Comparison of ENCODE assay signal across 19 mouse cellular contexts in genomic region chr7:96095185-96095584, GRCm38 (mm10).
DNase-seq lines count a peak whose midpoint lies in the region; ATAC-seq and TF ChIP-seq lines count a peak whose summit lies in the region.
"Had no signal": no experiment of that assay in that cellular context is flagged by ENCODE, and none has a peak within 500 bp of the region (broad histone marks: within the 10 kb centered on the region; RNA-seq: fewer than 3 reads in every experiment).

No protein-coding gene starts in this region.

- peak; percentile 62 for ATAC-seq in forebrain, postnatal 0 days
- ATAC-seq in erythroblast, adult 5-6 weeks (replicated peaks; ENCODE audit: low FRiP score, poor library complexity, severe bottlenecking), result no peak
- ATAC-seq: forebrain, embryonic 13.5 days had no signal

- H3K27ac ChIP-seq in forebrain, postnatal 0 days (ENCODE audit: low read depth, low read length), result no peak overlapping the region
- H3K27ac ChIP-seq in forebrain, embryonic 10.5 days, result no peak overlapping the region
- H3K27ac ChIP-seq in left cerebral cortex, adult 2 months, result no peak overlapping the region
- H3K27ac ChIP-seq: embryonic facial prominence, embryonic 10.5 days; embryonic facial prominence, embryonic 12.5 days; forebrain, embryonic 13.5 days had no signal

- 0 out of 2 replicates have a peak, but pooled peaks cover 5% of the 10 kb centered on the region for H3K4me1 ChIP-seq in forebrain, postnatal 0 days (ENCODE audit: insufficient read depth)
- H3K4me1 ChIP-seq in forebrain, embryonic 10.5 days, result peaks cover 2% of the 10 kb centered on the region; the same call in 1 of the 2 replicates
- H3K4me1 ChIP-seq: embryonic facial prominence, embryonic 10.5 days; embryonic facial prominence, embryonic 12.5 days had no signal

- no peaks in the 10 kb centered on the region for H3K9me3 ChIP-seq in forebrain, postnatal 0 days (ENCODE audit: low read length)
- H3K9me3 ChIP-seq in forebrain, embryonic 10.5 days, result no peaks in the 10 kb centered on the region
- H3K9me3 ChIP-seq: embryonic facial prominence, embryonic 10.5 days; embryonic facial prominence, embryonic 12.5 days; forebrain, embryonic 13.5 days had no signal

- no peaks in the 10 kb centered on the region for H3K36me3 ChIP-seq in forebrain, postnatal 0 days (ENCODE audit: insufficient read depth)
- no peaks in the 10 kb centered on the region for H3K36me3 ChIP-seq in forebrain, embryonic 10.5 days (replicated peaks)
- H3K36me3 ChIP-seq: embryonic facial prominence, embryonic 10.5 days; embryonic facial prominence, embryonic 12.5 days had no signal

- intact Hi-C loops in left cerebral cortex, postnatal 4 days (cut with DNase I), result no loop called here
- intact Hi-C loops in left cerebral cortex, adult 2 months (cut with DNase I), result no loop called here

- no peak overlapping the region for H3K4me3 ChIP-seq in forebrain, postnatal 0 days (ENCODE audit: low read depth, low read length)
- no peak overlapping the region for H3K4me3 ChIP-seq in forebrain, embryonic 10.5 days
- no peak overlapping the region for H3K4me3 ChIP-seq in left cerebral cortex, adult 2 months
- H3K4me3 ChIP-seq: embryonic facial prominence, embryonic 10.5 days; embryonic facial prominence, embryonic 12.5 days; erythroblast, embryonic 14.5 days; forebrain, embryonic 13.5 days had no signal

- TF ChIP-seq CTCF in forebrain, postnatal 0 days (IDR thresholded peaks at IDR 0.05; ENCODE audit: low read depth), result no peak
- TF ChIP-seq CTCF in left cerebral cortex, adult 2 months (IDR thresholded peaks at IDR 0.05), result no peak
- no peak for TF ChIP-seq CTCF in brain, embryonic 14.5 days (IDR thresholded peaks at IDR 0.05; ENCODE audit: borderline replicate concordance, extremely low read depth, insufficient read depth, insufficient read length)

- no peak overlapping the region for H3K4me2 ChIP-seq in forebrain, postnatal 0 days (ENCODE audit: low read depth)
- H3K4me2 ChIP-seq: embryonic facial prominence, embryonic 12.5 days; forebrain, embryonic 13.5 days had no signal

- 52% methylated on average over 4 of the region's 4 CpGs for WGBS in forebrain, postnatal 0 days
- 78% methylated on average over 4 of the region's 4 CpGs for WGBS in forebrain, embryonic 10.5 days

- peak; percentile 12 to 26 for DNase-seq in cerebellum, postnatal 14 days
- no peak for DNase-seq in cerebellum, adult 9-10 months
- DNase-seq in forebrain, postnatal 0 days, result no peak
- DNase-seq in forebrain, embryonic 10.5 days (ENCODE audit: extremely low spot score, low spot score), result no peak
- DNase-seq in left cerebral cortex, postnatal 4 days, result peak; percentile 5
- DNase-seq in left cerebral cortex, adult 2 months (ENCODE audit: extremely low spot score in 1 of 2, low spot score in 2 of 2), result no peak
- peak; percentile 45 for DNase-seq in brain, embryonic 14.5 days (ENCODE audit: low read depth)
- DNase-seq: adrenal gland, adult 2 months; adrenal gland, postnatal 10 days; adrenal gland, postnatal 25 days; cerebellum, adult 11-12 months; cerebellum, adult 2 months; cerebellum, adult 9-11 months; cerebellum, postnatal 36 days had no signal

- no peak for TF ChIP-seq POLR2A in brain, embryonic 14.5 days (IDR thresholded peaks at IDR 0.05; ENCODE audit: borderline replicate concordance, extremely low read depth, insufficient read depth, insufficient read length, poor library complexity, severe bottlenecking)

- no peaks in the 10 kb centered on the region for H3K27me3 ChIP-seq in forebrain, postnatal 0 days (ENCODE audit: insufficient read depth, low read length)
- H3K27me3 ChIP-seq in forebrain, embryonic 10.5 days (ENCODE audit: poor library complexity, severe bottlenecking), result peaks cover 4% of the 10 kb centered on the region; the same call in 1 of the 2 replicates
- H3K27me3 ChIP-seq: embryonic facial prominence, embryonic 12.5 days; forebrain, embryonic 13.5 days had no signal

- no peak overlapping the region for H3K9ac ChIP-seq in forebrain, postnatal 0 days
- H3K9ac ChIP-seq: embryonic facial prominence, embryonic 12.5 days; forebrain, embryonic 13.5 days had no signal

Comparison
In these comparisons a context has a peak if more than half of its experiments do, and no peak if none do; other contexts are left out.
1. DNase-seq: peak in cerebellum, postnatal 14 days (2 of 2), left cerebral cortex, postnatal 4 days (single experiment) and brain, embryonic 14.5 days (single experiment); none in cerebellum, adult 9-10 months (single experiment), forebrain, postnatal 0 days (single experiment), forebrain, embryonic 10.5 days (single experiment) and left cerebral cortex, adult 2 months (0 of 2).